Mouse (Mus musculus) mesoderm, embryonic 11.5 days (tissue): ENCODE measurements at regions not wholly inside any gene's neighbourhood (a gene's known extent, or its start where the extent isn't known, plus 50 kb on each side); places are given as distances from the start of the nearest gene placed in this dataset.
"Not testable (repeated sequence)": the region's sequence is repeated elsewhere in the genome, so short reads cannot be mapped to it uniquely, and the experiment has no call there.

Experiments
- DNase-seq: peaks from one replicate; pipeline ENCODE4 v3.0.0-alpha.2; 2012; ENCODE audit warnings: low read depth, low spot score

- no peak for DNase-seq
These were observed 956.9 kb downstream of the Defb40 start for GRCm38 (mm10) chr8:18021196-18021595.

- DNase-seq = no peak
These were observed 970.5 kb downstream of the Defb40 start for GRCm38 (mm10) chr8:18007567-18007966.

GRCm38 (mm10) chr8:18005660-18006059 is 972.4 kb downstream of the Defb40 start:
- DNase-seq = no peak

- no peak for DNase-seq
These were observed 977.3 kb downstream of the Defb40 start for GRCm38 (mm10) chr8:18000750-18001149.

- no peak for DNase-seq
These were observed 993.3 kb downstream of the Defb40 start for GRCm38 (mm10) chr8:17984779-17985178.

GRCm38 (mm10) chr8:17948848-17949247 is 1029.2 kb downstream of the Defb40 start:
- no peak for DNase-seq

- no peak for DNase-seq
These were observed 1029.8 kb downstream of the Defb40 start for GRCm38 (mm10) chr8:17948053-17948834.

GRCm38 (mm10) chr8:17934696-17935095 is 1043.4 kb downstream of the Defb40 start:
- DNase-seq = no peak

GRCm38 (mm10) chr8:17909316-17909715 is 1068.7 kb downstream of the Defb40 start:
- no peak for DNase-seq

GRCm38 (mm10) chr8:17888598-17888997 is 1089.5 kb downstream of the Defb40 start:
- not testable (repeated sequence) for DNase-seq

- DNase-seq = no peak
These were observed 1114.7 kb downstream of the Defb40 start for GRCm38 (mm10) chr8:17863388-17863787.
